Mouse (Mus musculus) skeletal muscle tissue, adult 2 months (tissue): ENCODE data around the gene Gm43517.

Experiments
- DNase-seq: peaks from one replicate; pipeline ENCODE4 v3.0.0-alpha.2; 2012; ENCODE audit warnings: low read depth, low spot score

The Gm43517 gene

DNA sequence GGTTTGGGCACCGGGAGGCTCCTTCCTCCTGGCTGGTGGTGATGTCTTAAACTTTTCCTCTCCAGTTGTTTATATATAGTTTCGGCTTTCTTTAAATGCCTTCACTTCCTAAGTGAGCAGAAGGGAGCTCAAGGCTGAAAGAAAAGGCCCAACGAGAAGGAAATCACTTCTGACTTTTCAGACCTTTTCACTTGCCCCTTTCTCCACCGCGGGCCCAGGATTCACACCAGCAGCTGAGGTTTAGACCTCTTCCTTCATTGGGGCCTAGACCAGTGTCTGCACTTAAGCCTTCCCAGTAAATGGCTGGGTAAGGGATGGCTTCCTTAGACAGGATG, 16.8 kb downstream of the Gm43517 start:
- DNase-seq = no peak

GRCm38 (mm10) chr12:49409833-49410232, 24.9 kb downstream of the Gm43517 start:
- no peak for DNase-seq

- DNase-seq = no peak
These were observed 33.0 kb downstream of the Gm43517 start for GRCm38 (mm10) chr12:49417963-49418362.
